Mouse (Mus musculus): Measurements from ENCODE around the gene Ripk4. TPM values are rescaled to one million over a fixed set of nuclear protein-coding genes. Genes with fewer than 3 reads are reported as not detected.

Ripk4 gene
- polyA plus RNA-seq (2014; fragmentation: Illumina TruSeq; extraction: RNeasy Lipid Tissue Mini Kit (QIAGEN cat#74804); ENCODE audit: insufficient read depth, low read depth, low replicate concordance): 8.9 TPM

GRCm38 (mm10) chr16:97763061-97763989 is at the start of gene Ripk4:
Gene Ripk4 (minus strand): TSS chr16:97763787.

Other genes starting within 250 kb of the Ripk4 start
- 0.89 TPM for gene Fam3b, start 249.0 kb downstream of the Ripk4 start, polyA plus RNA-seq (2014; fragmentation: Illumina TruSeq; extraction: RNeasy Lipid Tissue Mini Kit (QIAGEN cat#74804); ENCODE audit: insufficient read depth, low read depth, low replicate concordance)
- gene Tmprss2, start 152.6 kb downstream of the Ripk4 start, polyA plus RNA-seq (2014; fragmentation: Illumina TruSeq; extraction: RNeasy Lipid Tissue Mini Kit (QIAGEN cat#74804); ENCODE audit: insufficient read depth, low read depth, low replicate concordance): 36.9 TPM
- gene Prdm15, start 88.1 kb upstream of the Ripk4 start, polyA plus RNA-seq (2014; fragmentation: Illumina TruSeq; extraction: RNeasy Lipid Tissue Mini Kit (QIAGEN cat#74804); ENCODE audit: insufficient read depth, low read depth, low replicate concordance): 1.7 TPM
- gene C2cd2, start 198.8 kb upstream of the Ripk4 start, polyA plus RNA-seq (2014; fragmentation: Illumina TruSeq; extraction: RNeasy Lipid Tissue Mini Kit (QIAGEN cat#74804); ENCODE audit: insufficient read depth, low read depth, low replicate concordance): 15.3 TPM
- 6.9 TPM for gene Zbtb21, start 198.8 kb upstream of the Ripk4 start, polyA plus RNA-seq (2014; fragmentation: Illumina TruSeq; extraction: RNeasy Lipid Tissue Mini Kit (QIAGEN cat#74804); ENCODE audit: insufficient read depth, low read depth, low replicate concordance)
- gene B230307C23Rik, start 233.5 kb upstream of the Ripk4 start, polyA plus RNA-seq (2014; fragmentation: Illumina TruSeq; extraction: RNeasy Lipid Tissue Mini Kit (QIAGEN cat#74804); ENCODE audit: insufficient read depth, low read depth, low replicate concordance): 6.8 TPM